Mouse (Mus musculus) midbrain, embryonic 16.5 days (tissue): ENCODE measurements at regions not wholly inside any gene's neighbourhood (a gene's known extent, or its start where the extent isn't known, plus 50 kb on each side); places are given as distances from the start of the nearest gene placed in this dataset.

ENCODE experiments used
- ATAC-seq: fragments of 200-750 bp; cut with Nextera tagmentation; 2 replicates; pipeline ENCODE4 v1.8.0; 2017; ENCODE audit warnings: moderate TSS enrichment
- H3K27ac ChIP-seq: fragments of 300-500 bp; sonication (generic); 2 replicates; pipeline ENCODE4 v1.5.1; 2014; ENCODE audit warnings: mild to moderate bottlenecking, low read length, mixed read lengths
- H3K27me3 ChIP-seq: fragments of 300-500 bp; sonication (generic); 2 replicates; pipeline ENCODE4 v1.6.1; 2014; ENCODE audit warnings: low read depth, low read length, mixed read lengths; ENCODE audit not compliant: control insufficient read depth, insufficient read depth
- H3K36me3 ChIP-seq: fragments of 300-500 bp; sonication (generic); 2 replicates; pipeline ENCODE4 v1.6.1; 2014; ENCODE audit warnings: mild to moderate bottlenecking, low read length, moderate library complexity, mixed read lengths; ENCODE audit not compliant: control insufficient read depth, insufficient read depth
- H3K4me1 ChIP-seq: fragments of 300-500 bp; sonication (generic); 2 replicates; pipeline ENCODE4 v1.6.1; 2014; ENCODE audit warnings: mild to moderate bottlenecking, low read length, mixed read lengths; ENCODE audit not compliant: control insufficient read depth, insufficient read depth
- H3K4me2 ChIP-seq: fragments of 300-500 bp; sonication (generic); 2 replicates; pipeline ENCODE4 v1.6.1; 2014; ENCODE audit warnings: mild to moderate bottlenecking, low read length, mixed read lengths
- H3K4me3 ChIP-seq: fragments of 300-500 bp; sonication (generic); 2 replicates; pipeline ENCODE4 v1.5.1; 2014; ENCODE audit warnings: low read depth, mild to moderate bottlenecking, low read length, moderate library complexity, mixed read lengths
- H3K9ac ChIP-seq: fragments of 300-500 bp; sonication (generic); 2 replicates; pipeline ENCODE4 v1.6.1; 2014; ENCODE audit warnings: low read depth, low read length, mixed read lengths
- H3K9me3 ChIP-seq: fragments of 300-500 bp; sonication (generic); replicated peaks from 2 replicates; pipeline ENCODE4 v1.6.1; 2014; ENCODE audit warnings: mild to moderate bottlenecking, low read length, mixed read lengths; ENCODE audit not compliant: control insufficient read depth, poor library complexity, severe bottlenecking
- WGBS: fragments of 180-500 bp; shearing (Covaris S2); extraction: QIAGEN DNeasy Blood & Tissue Kit; methylation state at CpG from one replicate; pipeline ENCODE4 v1.1.7; 2014; 5-methylcytosine and 5-hydroxymethylcytosine counted together

GRCm38 (mm10) chr17:84009966-84010365 is 162.2 kb upstream of the Haao start:
- Histone ChIP-seq H3K36me3 (no peaks in the 10 kb centered on the region), H3K9me3 (no peaks in the 10 kb centered on the region), H3K4me1 (no peaks in the 10 kb centered on the region), H3K9ac (no peak overlapping the region), H3K27me3 (no peaks in the 10 kb centered on the region), H3K4me3 (no peak overlapping the region), H3K27ac (no peak overlapping the region; the same call in 1 of the 2 replicates), H3K4me2 (no peak overlapping the region)
- ATAC-seq: no peak
- WGBS: 87% methylated on average over 7 of the region's 7 CpGs

GRCm38 (mm10) chr17:84009194-84009593 is 161.4 kb upstream of the Haao start:
- 69% methylated on average over 8 of the region's 8 CpGs for WGBS
- Histone ChIP-seq H3K27ac (peak overlapping the region; percentile 55; the same call in 1 of the 2 replicates), H3K4me2 (no peak overlapping the region), H3K4me3 (no peak overlapping the region), H3K27me3 (no peaks in the 10 kb centered on the region), H3K9me3 (no peaks in the 10 kb centered on the region), H3K4me1 (no peaks in the 10 kb centered on the region), H3K36me3 (no peaks in the 10 kb centered on the region), H3K9ac (no peak overlapping the region)
- peak; percentile 80; the same call in 1 of the 2 replicates for ATAC-seq

- no peaks in the 10 kb centered on the region for H3K9me3 ChIP-seq
- H3K27ac ChIP-seq: no peak overlapping the region
- no peaks in the 10 kb centered on the region for H3K27me3 ChIP-seq
- H3K4me1 ChIP-seq: no peaks in the 10 kb centered on the region
- WGBS: 61% methylated on average over 7 of the region's 7 CpGs
- no peaks in the 10 kb centered on the region for H3K36me3 ChIP-seq
- no peak overlapping the region for H3K4me2 ChIP-seq
- 0 out of 2 replicates have a peak, but pooled peaks have one; percentile 17 for ATAC-seq
- no peak overlapping the region for H3K4me3 ChIP-seq
- H3K9ac ChIP-seq: no peak overlapping the region
These were observed 160.9 kb upstream of the Haao start for GRCm38 (mm10) chr17:84008682-84009052.

GRCm38 (mm10) chr17:84008035-84008681 is 160.4 kb upstream of the Haao start:
- Histone ChIP-seq H3K9me3 (no peaks in the 10 kb centered on the region), H3K9ac (no peak overlapping the region), H3K4me1 (no peaks in the 10 kb centered on the region), H3K27ac (no peak overlapping the region), H3K27me3 (no peaks in the 10 kb centered on the region), H3K4me3 (no peak overlapping the region), H3K4me2 (no peak overlapping the region), H3K36me3 (no peaks in the 10 kb centered on the region)
- ATAC-seq: no peak
- WGBS: 90% methylated on average over 12 of the region's 12 CpGs

GRCm38 (mm10) chr17:84006748-84007147 is 159.0 kb upstream of the Haao start:
- Histone ChIP-seq H3K9ac (no peak overlapping the region), H3K4me2 (no peak overlapping the region), H3K27ac (no peak overlapping the region), H3K36me3 (no peaks in the 10 kb centered on the region), H3K27me3 (no peaks in the 10 kb centered on the region), H3K9me3 (no peaks in the 10 kb centered on the region), H3K4me1 (no peaks in the 10 kb centered on the region), H3K4me3 (no peak overlapping the region)
- 86% methylated on average over 9 of the region's 9 CpGs for WGBS
- no peak for ATAC-seq

- no peak overlapping the region for H3K9ac ChIP-seq
- H3K4me3 ChIP-seq: no peak overlapping the region
- no peak overlapping the region for H3K27ac ChIP-seq
- H3K4me2 ChIP-seq: no peak overlapping the region
- H3K9me3 ChIP-seq: no peaks in the 10 kb centered on the region
- H3K36me3 ChIP-seq: no peaks in the 10 kb centered on the region
- ATAC-seq: no peak
- no peaks in the 10 kb centered on the region for H3K27me3 ChIP-seq
- no peaks in the 10 kb centered on the region for H3K4me1 ChIP-seq
- 27% methylated on average over 6 of the region's 6 CpGs for WGBS
These were observed 156.5 kb upstream of the Haao start for GRCm38 (mm10) chr17:84004237-84004636.

- Histone ChIP-seq H3K27me3 (no peaks in the 10 kb centered on the region), H3K4me1 (no peaks in the 10 kb centered on the region), H3K4me2 (no peak overlapping the region), H3K36me3 (no peaks in the 10 kb centered on the region), H3K4me3 (no peak overlapping the region), H3K9ac (no peak overlapping the region), H3K27ac (no peak overlapping the region), H3K9me3 (no peaks in the 10 kb centered on the region)
- WGBS: 38% methylated on average over 9 of the region's 9 CpGs
- ATAC-seq: no peak
These were observed 155.9 kb upstream of the Haao start for GRCm38 (mm10) chr17:84003489-84004234.

GRCm38 (mm10) chr17:84002939-84003338 is 155.2 kb upstream of the Haao start:
- Histone ChIP-seq H3K27ac (no peak overlapping the region), H3K27me3 (no peaks in the 10 kb centered on the region), H3K9me3 (no peaks in the 10 kb centered on the region), H3K4me1 (no peaks in the 10 kb centered on the region), H3K4me3 (no peak overlapping the region), H3K36me3 (no peaks in the 10 kb centered on the region), H3K9ac (no peak overlapping the region), H3K4me2 (no peak overlapping the region)
- 95% methylated on average over 6 of the region's 6 CpGs for WGBS
- ATAC-seq: no peak

GRCm38 (mm10) chr17:84002327-84002726 is 154.6 kb upstream of the Haao start:
- Histone ChIP-seq H3K36me3 (no peaks in the 10 kb centered on the region), H3K27me3 (no peaks in the 10 kb centered on the region), H3K4me1 (no peaks in the 10 kb centered on the region), H3K9ac (no peak overlapping the region), H3K27ac (no peak overlapping the region), H3K4me3 (no peak overlapping the region), H3K4me2 (no peak overlapping the region), H3K9me3 (no peaks in the 10 kb centered on the region)
- WGBS: 97% methylated on average over 16 of the region's 16 CpGs
- no peak for ATAC-seq
